Mouse (Mus musculus) CD4-positive helper T cell, adult 2 months (primary cell): ENCODE results near the gene Zfpm1.

Source experiments
- DNase-seq: peaks from one replicate; pipeline ENCODE4 v3.0.0-alpha.2; 2012; ENCODE audit warnings: low read depth, missing footprints, low spot score

Zfpm1 gene

DNA sequence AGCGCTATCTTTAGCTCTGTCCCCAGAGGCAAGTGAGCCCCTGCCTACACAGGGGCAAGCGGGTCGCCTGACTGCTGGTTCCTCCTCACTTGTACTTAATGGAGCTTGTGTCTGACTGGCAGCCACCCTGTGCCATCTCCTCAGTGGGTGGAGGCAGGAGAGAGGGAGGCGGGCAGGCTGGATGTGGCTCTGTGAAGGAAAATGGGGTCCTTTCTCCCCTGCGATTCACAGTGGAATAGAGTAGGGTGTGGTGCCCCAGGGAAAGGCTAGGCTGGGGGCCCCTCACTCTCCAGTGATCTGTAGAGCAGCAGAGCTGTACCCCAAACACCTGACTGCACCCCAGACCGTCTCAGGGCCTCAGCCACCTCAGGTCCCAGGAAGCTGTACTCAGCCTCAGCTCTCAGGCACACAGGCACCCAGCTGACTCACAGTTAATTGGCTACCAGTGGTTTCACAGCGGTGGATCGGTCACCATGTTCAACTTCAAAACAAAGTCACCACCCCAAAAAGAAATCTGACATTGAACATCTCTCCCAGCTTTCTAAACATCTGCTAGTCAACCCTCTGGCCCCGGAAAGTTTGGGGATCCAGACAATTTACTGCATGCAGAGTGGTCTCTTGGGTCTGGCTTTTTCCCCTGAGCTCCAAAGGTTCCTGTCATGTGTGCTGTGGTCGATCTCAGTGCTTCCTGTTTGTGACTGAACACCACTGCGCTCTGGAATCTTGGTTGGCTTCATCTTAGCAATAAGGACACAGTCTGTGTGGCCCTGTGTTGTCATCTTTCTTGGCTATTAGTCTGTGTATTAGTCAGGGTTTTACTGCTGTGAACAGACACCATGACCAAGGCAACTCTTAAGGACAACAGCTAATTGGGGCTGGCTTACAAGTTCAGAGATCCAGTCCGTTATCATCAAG lies 63.5 kb downstream of the Zfpm1 start:
- no peak for DNase-seq

DNA sequence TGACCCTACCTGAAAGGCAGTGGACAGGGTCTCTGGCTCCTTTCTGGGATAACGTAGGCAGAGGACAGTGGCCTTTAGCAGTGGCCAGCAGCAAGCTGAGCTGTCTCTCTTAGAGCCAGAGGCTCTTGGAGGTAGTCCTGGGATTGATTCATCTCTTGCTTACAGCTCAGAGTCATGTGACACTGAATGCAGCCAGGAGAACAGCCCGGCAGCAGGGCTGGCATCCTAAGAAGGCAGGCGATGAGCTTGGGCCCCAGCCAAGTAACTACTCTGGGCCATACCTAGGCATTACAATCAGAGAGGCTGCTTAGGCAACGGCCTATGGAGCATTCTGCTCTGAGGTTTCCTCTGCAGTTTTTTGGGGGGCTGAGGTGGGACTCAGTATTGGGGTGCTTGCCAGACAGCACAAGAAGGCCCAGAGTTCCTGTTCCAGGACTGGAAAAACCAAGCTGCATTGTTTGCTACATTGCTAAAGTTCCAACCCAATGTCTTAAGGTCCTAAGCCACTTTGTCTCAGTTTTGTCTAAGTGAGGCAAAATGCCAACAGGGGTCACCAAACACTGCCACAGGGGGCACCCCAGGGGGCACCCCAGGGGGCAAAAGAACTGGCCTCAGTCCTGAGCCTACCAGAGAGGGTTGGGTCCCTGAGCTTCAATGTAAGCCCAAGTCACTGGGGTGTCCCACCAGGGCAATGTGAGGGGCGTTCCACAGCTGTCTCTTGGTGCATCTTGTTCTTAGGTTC lies 66.0 kb downstream of the Zfpm1 start:
- DNase-seq: no peak

DNA sequence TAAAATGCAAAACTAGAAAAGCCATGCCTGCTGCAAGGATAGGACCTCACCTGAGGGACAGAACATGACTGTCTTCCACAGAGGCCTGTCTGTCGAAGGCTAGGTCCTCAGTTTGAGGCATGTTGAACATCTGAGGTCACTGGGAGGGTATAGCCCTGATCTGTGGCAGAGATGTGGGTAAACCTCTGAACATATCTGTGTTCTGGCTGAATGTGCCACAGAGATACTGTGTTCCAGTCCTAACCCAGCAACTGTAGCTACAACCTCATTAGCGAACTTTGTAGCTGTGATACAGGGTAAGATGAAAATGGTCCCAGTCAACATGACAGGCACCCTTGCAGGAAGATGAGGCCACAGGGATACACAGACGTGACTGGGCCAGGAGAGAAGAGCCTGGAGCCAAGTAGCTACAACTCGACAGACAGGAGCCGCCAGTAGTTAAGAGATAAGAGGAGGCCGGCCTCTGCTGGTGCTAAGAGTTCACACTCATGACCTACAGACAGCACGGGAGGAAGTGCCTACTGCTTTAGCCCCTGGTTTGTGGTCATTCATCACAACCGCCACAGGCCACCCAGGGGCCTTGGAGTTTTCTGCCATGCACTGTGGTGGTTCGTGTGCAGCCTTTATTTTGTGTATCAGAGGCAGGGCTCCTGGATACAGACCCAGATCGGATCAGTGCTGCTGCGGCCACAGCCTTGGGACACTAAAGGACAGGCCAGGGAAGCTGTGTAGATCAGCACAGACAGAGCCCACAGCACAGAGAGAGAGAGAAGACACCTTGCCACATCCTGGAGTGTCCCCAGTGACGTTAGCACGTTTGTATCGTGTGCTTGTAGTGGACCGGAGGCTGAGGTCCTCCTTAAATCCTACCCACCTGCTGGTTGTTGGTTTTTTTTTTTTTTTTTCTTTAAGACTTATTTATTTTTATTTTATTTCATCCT lies 67.7 kb downstream of the Zfpm1 start:
- no peak for DNase-seq

DNA sequence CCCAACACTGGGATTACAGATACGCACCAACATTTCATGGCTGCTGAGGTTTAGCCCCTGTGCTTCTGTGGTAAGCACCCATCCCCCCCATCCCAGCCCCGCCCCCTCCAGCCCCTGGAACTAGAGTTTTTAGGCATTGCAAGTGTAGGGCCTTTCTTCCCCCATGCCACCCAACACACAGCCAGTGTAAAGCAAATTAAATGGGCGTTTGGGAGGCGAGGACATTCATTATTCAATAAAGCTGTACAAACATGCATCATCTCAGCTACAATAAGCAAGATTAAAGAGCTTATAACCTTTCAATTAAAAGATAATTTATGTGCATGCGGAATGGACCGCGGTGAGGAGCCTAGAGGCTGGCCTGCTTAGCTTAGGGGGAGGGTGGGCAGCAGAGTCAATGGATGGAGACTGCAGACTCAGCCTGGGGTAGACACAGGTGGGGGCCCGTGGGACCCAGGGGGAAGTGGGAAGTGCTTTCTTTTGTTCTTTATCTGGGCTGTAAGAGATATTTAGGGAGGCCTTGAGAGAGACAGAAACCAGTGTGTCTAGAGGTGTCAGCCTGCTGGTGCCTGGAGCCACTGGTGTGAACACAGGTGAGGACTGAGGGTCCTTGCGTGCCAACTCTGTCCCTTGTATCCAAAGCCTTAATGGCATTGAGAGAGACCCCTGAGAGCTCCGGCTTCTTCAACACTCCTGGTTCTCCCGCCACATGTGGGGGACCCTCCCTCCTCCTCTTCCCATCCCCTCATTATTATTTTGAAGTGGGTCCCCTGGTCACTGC lies 68.6 kb downstream of the Zfpm1 start:
- no peak for DNase-seq

DNA sequence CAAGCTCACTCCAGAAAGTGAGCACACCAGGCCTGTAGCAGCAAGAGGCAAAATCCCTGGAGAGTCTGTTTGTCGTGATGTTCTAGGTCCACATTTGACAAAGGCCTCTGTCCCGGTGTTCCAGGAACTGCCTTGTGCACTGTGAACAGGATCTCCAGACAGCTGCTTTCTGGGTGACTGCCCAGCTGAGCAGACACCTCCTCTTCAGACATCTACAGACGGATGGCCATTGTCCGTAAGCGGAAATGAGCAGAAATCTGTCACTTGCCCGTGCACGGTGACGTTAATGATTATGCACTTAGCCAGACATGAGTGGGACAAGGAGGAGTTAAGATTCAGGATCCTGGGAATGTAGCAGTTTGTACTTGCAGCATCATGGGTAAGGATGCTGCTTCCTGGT lies 72.2 kb downstream of the Zfpm1 start:
- no peak for DNase-seq

DNA sequence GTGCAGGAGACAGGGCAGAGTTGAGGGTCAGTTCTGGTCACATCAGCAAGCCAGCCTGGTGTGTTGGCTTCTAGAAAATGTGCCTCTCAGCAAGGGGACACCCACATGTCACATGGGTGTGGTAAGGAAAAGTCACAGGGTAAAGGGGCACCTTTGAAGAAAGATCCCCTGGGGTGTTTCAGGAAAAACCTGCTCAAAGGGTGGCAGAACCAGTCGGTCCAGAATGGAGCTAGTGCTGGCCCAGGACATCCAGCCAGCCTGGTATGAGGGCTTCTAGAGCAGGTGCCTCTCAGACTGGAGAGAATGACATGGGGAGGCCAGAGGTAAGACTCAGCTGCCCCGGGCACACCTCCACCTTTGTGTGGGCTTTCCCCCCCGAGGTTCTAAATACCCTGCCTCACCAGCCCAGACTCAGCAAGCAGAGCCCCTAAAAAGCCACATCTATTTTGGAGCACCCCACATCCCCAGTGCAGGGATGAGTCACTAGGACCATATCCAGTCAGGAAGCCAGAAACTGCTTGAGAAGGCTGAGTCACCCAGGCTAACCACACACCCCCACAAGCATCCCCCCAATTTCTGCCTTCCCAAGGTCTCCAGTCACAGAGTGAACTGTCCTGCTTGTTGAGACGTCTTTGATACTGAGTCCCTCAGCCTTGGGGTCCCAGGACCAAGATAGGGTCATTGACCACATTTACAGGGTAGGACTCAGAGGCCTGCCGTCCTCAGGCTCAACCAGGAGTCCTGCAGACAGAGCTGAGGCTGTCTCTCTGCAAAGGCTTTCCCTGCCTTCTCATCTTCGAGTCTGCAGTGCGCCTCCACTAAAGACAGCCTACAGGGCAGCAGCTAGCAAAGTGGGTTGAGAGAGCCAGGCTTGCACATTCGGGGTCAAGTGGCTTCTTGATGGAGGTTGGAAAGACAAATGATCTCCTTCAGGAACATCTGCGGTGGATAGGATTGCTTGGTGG lies 74.0 kb downstream of the Zfpm1 start:
- no peak for DNase-seq

DNA sequence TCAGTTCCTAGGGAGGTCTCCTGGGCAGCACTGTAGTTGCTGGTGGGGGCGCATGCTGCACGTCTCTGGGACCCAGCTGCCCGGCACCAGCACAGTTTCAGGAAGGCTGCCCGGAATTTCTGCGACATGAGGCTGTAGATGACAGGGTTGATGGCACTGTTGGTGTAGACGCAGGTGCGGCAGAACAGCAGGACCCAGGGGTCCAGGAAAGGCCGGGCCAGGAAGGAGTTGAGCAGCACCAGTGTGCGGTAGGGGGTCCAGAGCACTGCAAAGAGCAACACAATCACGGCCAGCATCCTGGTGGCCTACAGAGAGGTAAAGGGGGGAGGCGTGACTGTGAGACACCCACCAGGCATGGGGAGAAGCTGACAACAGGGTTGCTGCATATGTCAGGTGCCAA lies 75.3 kb downstream of the Zfpm1 start:
- no peak for DNase-seq

DNA sequence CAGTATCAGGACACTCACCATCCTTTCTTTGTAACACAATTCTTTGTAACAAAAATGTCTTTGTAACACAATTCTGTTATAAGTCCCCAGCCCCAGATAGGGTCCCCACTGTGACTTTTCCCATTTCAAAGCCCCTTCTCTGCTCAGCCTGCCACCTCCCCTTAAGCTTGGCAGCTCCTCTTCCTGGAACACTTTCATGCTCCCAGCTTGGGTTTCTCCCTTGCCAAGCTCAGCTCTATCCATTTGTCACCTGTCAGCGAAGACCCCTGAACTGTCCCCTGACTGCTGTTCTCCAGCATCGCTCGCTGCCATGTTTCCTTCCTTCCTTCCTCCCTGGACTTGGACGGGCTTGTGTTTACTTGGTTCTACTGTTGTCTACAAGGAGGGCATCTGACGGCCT lies 75.7 kb downstream of the Zfpm1 start:
- no peak for DNase-seq

DNA sequence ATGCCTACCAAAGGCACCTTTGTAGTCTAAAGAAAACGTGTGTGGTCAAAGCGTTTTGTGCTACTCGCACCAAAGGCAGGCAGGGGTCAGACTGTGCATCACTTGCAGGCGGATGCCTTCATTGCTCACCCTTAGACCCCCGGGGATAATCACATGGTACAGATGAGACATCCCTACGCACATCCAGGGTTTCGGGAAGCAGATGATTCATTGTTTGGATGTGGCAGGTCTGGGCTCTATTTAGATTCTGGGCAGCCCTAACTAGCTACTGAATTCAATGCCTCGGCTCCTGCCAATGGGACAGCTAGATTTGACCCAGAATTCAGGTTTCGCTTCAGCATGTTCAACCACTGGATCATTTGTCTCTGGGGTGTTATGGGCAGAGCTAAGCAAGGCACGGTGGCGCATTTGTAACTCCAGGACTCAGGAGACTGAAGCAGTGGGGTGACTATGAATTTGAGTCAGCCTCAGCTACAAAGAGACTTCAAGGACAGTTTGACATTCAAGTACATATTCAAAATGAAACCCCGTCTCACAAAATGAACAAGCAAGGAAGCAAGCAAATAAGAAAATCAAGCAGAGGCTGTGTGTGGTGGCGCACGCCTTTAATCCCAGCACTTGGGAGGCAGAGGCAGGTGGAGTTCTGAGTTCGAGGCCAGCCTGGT lies 77.3 kb downstream of the Zfpm1 start:
- peak; percentile 43 for DNase-seq

DNA sequence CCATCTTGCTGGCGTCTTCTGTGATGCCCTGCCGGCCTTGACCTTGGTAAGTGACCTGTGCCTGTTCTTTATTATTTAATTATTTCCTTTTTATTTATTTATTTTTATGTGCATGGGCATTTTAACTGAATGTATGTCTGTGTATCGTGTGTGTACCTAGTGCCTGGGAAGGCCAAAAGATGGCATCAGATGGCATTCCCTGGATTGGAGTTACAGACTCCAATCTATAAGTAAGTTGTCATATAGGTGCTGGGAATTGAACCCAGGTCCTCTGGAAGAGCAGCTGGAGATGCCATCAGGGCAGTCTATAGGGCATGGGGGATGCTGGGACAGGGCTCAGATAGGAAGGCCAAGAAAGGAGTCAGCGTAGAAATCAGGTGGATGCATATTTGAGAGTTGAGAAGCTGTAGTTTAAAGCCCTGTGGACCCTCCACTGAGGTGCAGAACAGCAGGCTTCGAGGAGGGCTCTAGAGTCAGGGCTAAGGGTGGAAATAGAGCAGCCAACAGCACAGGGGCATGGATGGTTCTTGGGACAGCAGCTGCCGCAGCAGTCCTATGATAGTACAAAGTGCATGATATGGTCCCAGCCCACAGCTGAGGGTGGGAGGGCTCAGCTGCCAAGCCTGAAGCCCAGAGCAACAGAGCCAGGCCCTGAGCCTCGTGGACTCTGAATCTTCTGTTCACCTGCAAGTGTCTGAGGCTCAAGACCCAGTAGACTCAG lies 78.9 kb downstream of the Zfpm1 start, which contains the start of gene Trhr2:
TSS of gene Trhr2 (minus strand) at position 51 of the 721 bp plus-strand sequence.
- DNase-seq: no peak

DNA sequence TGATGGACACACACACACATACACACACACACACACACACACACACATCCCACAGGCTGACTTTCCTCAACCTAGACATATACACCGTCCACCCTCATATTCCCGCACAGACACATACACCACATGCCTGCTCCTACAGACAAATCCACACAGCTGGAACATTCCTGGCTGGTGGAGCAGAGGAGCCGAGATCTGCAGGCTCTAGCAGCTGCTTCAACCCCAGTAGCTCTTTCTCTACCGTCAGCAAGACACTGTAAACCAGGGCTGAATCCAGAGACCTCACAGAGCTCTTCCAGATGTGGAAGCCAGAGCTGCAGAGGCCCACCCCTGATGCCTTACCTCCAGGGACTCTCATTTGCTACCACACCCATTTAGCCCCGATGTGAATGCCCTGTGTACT lies 80.3 kb downstream of the Zfpm1 start:
- DNase-seq: no peak

DNA sequence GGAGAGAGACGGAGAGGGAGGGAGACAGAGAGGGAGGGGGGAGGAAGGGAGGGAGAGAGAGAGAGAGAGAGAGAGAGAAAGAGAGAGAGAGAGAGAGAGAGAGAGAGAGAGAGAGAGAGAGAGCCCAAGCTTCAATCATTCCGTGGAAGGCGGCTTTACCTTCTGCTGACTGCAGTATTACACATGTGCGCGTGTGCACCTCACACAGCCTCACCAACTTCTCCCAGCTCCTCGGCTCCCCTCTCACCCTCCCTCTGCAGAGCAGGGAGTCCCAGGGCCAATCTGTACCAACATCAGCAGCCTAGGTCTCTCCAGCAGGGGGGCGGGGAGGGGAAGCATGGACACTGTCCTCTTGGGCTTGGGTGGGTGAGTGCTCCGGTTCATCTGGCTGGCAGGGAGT lies 81.0 kb downstream of the Zfpm1 start:
- no peak for DNase-seq

DNA sequence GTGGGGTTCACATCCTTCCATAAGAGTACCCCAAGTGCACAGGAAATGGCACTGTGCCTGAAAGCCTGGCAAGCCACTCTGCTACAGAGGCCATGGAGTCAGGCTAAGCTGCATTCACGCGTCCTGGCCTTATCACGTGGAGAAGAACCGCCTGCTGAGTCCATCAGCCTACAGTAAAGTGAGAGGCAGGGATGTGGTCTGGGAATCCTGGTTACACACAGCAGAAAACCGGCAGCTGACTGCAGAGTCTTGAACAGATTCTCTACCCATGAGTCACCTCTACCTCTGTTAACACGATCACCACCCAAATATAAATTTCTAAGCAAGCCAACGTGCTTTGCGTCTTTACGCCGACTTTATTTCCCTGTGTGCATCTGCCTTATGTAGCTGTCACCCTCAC lies 86.6 kb downstream of the Zfpm1 start:
- DNase-seq: no peak

DNA sequence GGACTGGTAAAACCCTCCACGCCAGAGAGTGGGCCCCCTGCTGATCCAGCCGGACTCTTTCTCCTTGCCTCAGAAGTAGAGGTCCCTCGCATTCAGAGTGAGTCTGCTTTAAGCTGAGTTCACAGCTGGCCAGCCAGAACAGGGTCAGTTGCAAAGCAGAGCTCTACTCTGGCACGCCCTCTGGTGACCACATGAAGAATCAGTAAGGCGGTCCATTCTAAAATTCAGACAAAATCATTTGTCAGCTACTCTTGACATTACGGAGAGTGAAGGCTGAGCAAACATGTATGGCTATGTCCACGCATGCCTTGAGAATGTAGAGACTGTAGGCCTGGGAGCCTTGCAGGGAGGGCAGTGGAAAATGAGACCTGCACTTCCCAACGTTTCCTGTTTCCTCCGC lies 87.7 kb downstream of the Zfpm1 start:
- peak; percentile 35 for DNase-seq

DNA sequence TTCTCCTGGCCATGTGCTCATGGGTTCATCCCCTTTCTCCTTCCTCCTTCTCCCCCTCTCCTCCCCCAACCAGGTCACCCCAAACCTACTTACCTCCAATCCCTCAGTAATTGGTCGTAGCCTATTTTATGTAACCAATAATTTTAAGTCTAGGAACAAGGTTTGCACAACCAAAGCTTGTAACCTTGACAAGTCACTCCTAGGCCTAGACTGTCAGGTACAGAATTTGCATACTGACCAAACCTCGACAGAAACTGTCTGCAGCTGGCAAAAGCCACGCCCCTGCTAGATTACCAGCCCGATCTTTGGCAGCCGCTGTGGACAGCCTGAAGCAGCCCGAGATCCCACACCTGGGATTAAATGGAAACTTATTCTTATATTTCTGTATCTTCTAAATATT lies 89.8 kb downstream of the Zfpm1 start:
- no peak for DNase-seq

DNA sequence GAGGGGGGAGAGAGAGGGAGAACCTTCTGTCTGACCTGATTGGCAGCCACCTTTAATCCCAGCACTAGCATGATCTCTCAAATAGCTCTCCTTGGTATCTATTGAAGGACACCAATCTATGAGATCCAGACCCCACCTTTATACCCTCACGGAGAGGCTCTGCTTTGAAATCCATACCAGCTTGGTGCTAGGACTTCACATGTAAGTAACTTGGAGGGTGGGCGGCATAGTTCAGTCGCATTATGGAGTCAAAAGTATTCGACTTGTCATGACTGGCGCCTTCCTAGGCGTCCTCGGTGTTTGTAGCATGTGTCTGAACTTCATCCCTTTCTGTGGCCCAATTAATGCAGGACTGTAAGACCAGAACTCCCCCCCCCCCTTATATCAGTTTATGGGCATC lies 93.4 kb downstream of the Zfpm1 start:
- DNase-seq: no peak

DNA sequence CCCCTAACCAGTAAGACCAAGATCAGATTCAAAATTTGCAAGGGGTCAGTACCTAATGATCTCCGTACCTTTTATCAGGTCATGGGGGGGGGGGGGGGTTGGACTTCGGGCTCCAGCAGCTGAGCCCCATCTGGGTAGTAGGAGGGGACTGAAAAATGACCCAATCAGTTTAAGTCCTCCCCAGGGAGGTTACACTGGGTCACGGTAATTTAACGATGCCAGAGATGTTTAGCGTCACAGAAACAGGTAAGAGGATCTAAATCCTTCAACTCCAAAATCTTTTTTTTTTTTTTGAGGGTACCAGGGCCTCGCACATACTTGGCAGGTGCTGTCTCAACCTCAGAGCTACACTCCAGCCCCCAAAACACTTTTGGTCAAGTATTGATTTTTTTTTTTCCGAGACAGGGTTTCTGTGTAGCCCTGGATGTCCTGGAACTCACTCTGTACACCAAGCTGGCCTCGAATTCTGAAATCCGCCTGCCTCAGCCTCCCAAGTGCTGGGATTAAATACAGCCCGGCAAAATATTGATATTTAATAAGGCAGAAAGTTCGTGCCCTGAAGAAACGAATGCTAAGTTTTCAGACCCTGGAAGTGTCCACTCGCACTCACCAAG lies 93.9 kb downstream of the Zfpm1 start:
- DNase-seq: peak; percentile 11
